Mouse (Mus musculus): ENCODE data around the gene Clstn3. TPM values are rescaled to one million over a fixed set of nuclear protein-coding genes. Genes with fewer than 3 reads are reported as not detected.
"Not testable (repeated sequence)": the region's sequence is repeated elsewhere in the genome, so short reads cannot be mapped to it uniquely, and the experiment has no call there.

Gene Clstn3
- polyA plus RNA-seq, 1 experiment from 2014 or later = 1.5 TPM

DNA sequence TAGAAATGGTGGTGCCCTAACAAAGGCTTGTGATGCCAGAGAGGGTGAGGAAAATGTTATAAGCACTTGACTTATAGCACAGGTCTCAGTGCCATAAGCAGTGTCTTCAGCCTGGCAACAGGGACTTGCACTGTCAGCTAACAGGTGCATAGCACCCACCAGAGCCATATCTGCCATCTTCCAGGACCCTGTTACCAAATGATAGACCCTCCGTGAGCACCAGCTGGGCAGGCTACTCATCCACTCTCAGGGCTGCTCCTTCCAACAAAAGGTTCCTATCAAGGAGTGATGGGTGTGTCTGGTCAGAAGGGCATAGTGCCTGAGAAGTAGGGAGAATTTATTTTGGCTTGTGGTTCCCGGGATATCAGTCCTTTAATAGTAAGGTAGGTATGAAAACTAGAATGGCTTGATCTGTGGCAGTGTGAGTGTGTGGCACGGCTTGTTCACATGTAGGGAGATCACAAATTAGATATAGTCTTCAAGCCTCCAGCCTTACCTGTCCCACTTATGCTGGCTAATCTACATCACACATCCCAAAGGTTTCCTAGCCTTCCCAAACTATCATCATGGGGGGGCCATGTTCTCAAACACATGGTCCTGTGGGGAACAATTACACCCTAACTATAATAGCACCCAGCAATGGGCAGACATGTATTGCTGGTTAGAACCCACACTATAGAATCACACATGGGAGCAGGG lies 14.4 kb upstream of the Clstn3 start:
- H3K4me3 ChIP-seq = no peak overlapping the region
- no peak overlapping the region for H3K4me2 ChIP-seq
- no peak overlapping the region for H3K27ac ChIP-seq (ENCODE audit: poor library complexity, severe bottlenecking)
- H3K36me3 ChIP-seq = no peaks in the 10 kb centered on the region
- H3K4me1 ChIP-seq (replicated peaks) = peaks cover 12% of the 10 kb centered on the region
- no peak for ATAC-seq (ENCODE audit: insufficient number of reproducible peaks, low FRiP score)
- whole genome bisulfite sequencing = 88% methylated on average over 3 of the region's 3 CpGs
- H3K27me3 ChIP-seq (replicated peaks) = no peaks in the 10 kb centered on the region
- no peaks in the 10 kb centered on the region for H3K9me3 ChIP-seq (replicated peaks)
- no peak overlapping the region for H3K9ac ChIP-seq

DNA sequence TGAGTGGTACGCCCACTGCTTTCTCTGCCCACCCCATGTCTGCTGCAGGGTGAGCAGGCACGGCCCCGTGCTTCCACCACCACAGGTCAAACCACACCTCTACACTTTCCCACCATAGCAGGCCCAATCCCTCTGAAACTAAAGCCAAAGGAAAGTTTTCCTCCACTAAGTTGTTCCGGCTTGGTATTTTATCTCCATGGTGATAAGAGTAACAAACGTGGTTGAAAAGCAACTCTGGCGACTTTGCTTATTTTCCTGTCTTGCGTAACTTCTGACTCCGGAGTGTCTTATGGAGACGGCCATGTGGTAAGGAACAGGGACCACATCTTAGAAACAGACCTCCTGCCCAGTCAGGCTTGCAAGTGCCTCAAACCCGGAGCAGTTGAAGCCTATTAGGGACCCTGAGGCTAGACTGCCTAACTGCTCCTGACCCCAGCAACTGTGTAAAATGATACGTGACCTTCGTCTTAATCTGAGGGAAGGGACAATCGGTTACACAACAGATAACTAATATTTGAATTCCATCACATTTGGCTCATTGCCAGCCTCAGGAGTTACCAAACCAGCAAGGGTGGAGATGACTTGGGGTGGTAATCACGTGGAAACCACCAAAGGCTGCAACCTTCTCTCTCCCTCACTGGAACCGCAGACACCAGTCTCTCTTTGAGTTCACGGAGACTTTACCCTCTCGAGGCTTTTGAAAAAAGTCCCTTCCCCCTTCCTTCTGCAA lies 13.5 kb upstream of the Clstn3 start:
- no peaks in the 10 kb centered on the region for H3K27me3 ChIP-seq (replicated peaks)
- no peaks in the 10 kb centered on the region for H3K36me3 ChIP-seq
- WGBS = 34% methylated on average over 17 of the region's 17 CpGs
- H3K4me3 ChIP-seq = no peak overlapping the region
- no peak overlapping the region for H3K9ac ChIP-seq
- peak; percentile 43; the same call in 1 of the 2 replicates for ATAC-seq (ENCODE audit: insufficient number of reproducible peaks, low FRiP score)
- H3K4me1 ChIP-seq (replicated peaks) = peaks cover 12% of the 10 kb centered on the region
- no peak overlapping the region for H3K27ac ChIP-seq (ENCODE audit: poor library complexity, severe bottlenecking)
- H3K9me3 ChIP-seq (replicated peaks) = no peaks in the 10 kb centered on the region
- H3K4me2 ChIP-seq = peak overlapping the region; percentile 24; the same call in 1 of the 2 replicates

DNA sequence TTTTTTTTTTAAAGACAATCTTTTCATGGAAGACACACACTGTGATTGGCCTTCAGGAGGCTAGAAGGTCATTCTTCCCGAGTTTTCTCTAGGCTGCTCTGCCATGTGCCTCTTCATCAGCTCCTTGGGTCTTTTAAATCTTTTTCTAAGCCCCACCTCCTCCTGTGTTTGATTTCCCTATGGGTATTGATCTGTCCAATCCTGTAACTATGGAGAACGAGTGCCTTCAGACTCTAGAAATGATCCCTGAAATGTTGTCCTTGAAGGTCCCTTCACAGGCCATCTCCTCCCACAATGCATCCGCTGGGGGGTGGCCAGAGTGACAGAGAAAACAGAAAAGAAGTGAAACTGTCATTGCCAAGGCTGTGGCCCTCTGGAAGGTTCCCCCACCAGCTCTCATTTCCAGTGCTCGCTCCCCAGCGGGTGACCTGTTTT lies 12.6 kb upstream of the Clstn3 start:
- H3K36me3 ChIP-seq = no peaks in the 10 kb centered on the region
- no peaks in the 10 kb centered on the region for H3K27me3 ChIP-seq (replicated peaks)
- no peak overlapping the region for H3K4me2 ChIP-seq
- H3K9ac ChIP-seq = no peak overlapping the region
- WGBS = 63% methylated on average over 5 of the region's 5 CpGs
- H3K4me3 ChIP-seq = no peak overlapping the region
- H3K9me3 ChIP-seq (replicated peaks) = no peaks in the 10 kb centered on the region
- no peak for ATAC-seq (ENCODE audit: insufficient number of reproducible peaks, low FRiP score)
- peaks cover 14% of the 10 kb centered on the region for H3K4me1 ChIP-seq (replicated peaks)
- no peak overlapping the region for H3K27ac ChIP-seq (ENCODE audit: poor library complexity, severe bottlenecking)

DNA sequence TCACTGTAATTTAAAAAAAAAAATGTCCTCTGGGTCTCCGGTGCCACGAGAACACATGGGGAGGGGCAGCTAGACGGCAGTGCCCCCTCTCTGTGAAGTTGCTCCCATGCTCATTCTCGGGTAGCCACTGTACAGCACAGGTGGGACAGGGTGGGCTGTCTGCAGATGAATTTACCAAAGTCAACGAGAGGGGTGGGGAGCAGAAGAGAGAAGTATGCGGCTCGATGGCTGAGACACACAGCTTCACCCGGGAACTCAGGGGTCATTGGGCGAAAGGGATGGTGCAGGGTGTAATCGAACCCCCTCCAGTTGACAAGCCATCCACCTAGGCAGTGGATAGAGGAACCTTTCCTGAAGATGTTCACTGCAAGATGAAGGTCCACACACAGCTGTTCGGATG lies 12.2 kb upstream of the Clstn3 start:
- H3K4me2 ChIP-seq = no peak overlapping the region
- H3K9me3 ChIP-seq (replicated peaks) = no peaks in the 10 kb centered on the region
- ATAC-seq (ENCODE audit: insufficient number of reproducible peaks, low FRiP score) = no peak
- peaks cover 15% of the 10 kb centered on the region for H3K4me1 ChIP-seq (replicated peaks)
- no peaks in the 10 kb centered on the region for H3K27me3 ChIP-seq (replicated peaks)
- H3K27ac ChIP-seq (ENCODE audit: poor library complexity, severe bottlenecking) = no peak overlapping the region
- H3K9ac ChIP-seq = no peak overlapping the region
- WGBS = 78% methylated on average over 11 of the region's 11 CpGs
- no peak overlapping the region for H3K4me3 ChIP-seq
- H3K36me3 ChIP-seq = no peaks in the 10 kb centered on the region

DNA sequence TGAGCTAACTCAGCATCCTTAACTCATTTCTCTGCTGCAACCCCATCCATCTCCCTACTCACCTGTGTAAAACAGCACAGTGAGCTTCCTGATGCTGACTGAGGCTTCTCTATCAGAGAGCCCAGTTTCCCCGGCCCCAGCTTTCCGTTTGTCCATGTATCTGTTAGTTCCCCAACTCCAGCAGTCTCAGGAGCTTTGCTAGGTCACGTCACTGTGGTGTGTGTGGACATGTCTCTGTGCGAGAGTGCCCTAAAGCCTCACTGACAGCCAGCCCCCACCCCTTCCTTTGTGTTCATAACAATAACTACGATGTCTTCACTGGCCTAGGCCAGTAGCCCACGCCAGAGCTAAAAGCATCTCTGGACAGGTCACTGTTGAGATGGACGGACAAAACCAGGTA lies 11.6 kb upstream of the Clstn3 start:
- Histone ChIP-seq H3K4me2 (no peak overlapping the region), H3K9me3 (replicated peaks) (no peaks in the 10 kb centered on the region), H3K4me3 (no peak overlapping the region), H3K4me1 (replicated peaks) (peaks cover 15% of the 10 kb centered on the region), H3K9ac (no peak overlapping the region), H3K27me3 (replicated peaks) (no peaks in the 10 kb centered on the region), H3K36me3 (no peaks in the 10 kb centered on the region), H3K27ac (ENCODE audit: poor library complexity, severe bottlenecking) (no peak overlapping the region)
- 78% methylated on average over 7 of the region's 7 CpGs for WGBS
- no peak for ATAC-seq (ENCODE audit: insufficient number of reproducible peaks, low FRiP score)

DNA sequence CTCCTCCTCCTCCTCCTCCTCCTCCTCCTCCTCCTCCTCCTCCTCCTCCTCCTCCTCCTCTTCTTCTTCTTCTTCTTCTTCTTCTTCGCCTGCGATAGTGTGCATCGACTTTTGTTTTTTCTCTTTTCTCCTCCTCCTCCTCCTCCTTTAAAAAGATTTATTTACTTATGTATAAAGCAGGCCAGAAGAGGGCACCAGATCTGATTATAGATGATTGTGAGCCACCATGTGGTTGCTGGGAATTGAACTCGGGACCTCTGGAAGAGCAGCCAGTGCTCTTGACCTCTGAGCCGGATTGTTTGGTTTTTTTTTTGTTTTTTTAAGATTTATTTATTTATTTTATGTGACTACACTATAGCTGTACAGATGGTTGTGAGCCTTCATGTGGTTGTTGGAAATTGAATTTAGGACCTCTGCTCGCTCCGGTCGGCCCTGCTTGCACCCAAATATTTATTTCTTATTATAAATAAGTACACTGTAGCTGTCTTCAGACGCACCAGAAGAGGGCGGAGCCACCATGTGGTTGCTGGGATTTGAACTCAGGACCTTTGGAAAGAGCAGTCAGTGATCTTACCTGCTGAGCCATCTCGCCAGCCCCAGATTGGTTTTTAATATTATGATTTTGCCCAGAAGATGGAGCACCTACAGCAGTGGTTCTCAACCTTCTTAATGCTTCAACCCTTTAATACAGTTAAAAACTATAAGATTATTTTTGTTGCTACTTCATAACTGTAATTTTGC lies 10.9 kb upstream of the Clstn3 start:
- H3K27ac ChIP-seq (ENCODE audit: poor library complexity, severe bottlenecking); H3K4me2 ChIP-seq; H3K36me3 ChIP-seq; ATAC-seq (ENCODE audit: insufficient number of reproducible peaks, low FRiP score); H3K4me3 ChIP-seq; H3K27me3 ChIP-seq (replicated peaks); H3K9ac ChIP-seq; H3K9me3 ChIP-seq (replicated peaks): not testable (repeated sequence)
- peaks cover 15% of the 10 kb centered on the region for H3K4me1 ChIP-seq (replicated peaks)
- 87% methylated on average over 8 of the region's 11 CpGs for WGBS

DNA sequence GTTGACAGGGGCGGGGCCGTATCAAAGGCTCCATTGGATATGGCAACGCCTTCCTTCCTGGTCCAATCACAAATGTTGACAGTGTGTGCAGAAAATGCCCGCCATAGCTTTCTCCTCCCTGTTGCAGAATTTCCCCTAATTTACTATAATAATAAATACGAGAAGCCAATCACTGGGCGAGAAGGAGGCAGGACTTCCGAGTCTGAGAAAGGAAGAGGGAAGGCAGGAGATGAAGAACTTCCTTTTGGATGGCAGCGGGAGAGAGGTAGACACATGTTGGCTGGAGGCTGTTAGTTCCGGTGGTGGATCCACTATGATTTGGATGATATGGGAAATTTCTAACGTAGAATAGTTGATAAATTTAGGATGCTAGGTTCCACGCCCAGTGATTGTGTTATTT lies 10.0 kb upstream of the Clstn3 start:
- Histone ChIP-seq H3K4me1 (replicated peaks) (peaks cover 15% of the 10 kb centered on the region), H3K4me3 (no peak overlapping the region), H3K36me3 (no peaks in the 10 kb centered on the region), H3K27me3 (replicated peaks) (0 out of 2 replicates have a peak, but pooled peaks cover 7% of the 10 kb centered on the region), H3K27ac (ENCODE audit: poor library complexity, severe bottlenecking) (no peak overlapping the region), H3K9ac (no peak overlapping the region), H3K4me2 (no peak overlapping the region), H3K9me3 (replicated peaks) (no peaks in the 10 kb centered on the region)
- WGBS = 78% methylated on average over 11 of the region's 11 CpGs
- no peak for ATAC-seq (ENCODE audit: insufficient number of reproducible peaks, low FRiP score)

DNA sequence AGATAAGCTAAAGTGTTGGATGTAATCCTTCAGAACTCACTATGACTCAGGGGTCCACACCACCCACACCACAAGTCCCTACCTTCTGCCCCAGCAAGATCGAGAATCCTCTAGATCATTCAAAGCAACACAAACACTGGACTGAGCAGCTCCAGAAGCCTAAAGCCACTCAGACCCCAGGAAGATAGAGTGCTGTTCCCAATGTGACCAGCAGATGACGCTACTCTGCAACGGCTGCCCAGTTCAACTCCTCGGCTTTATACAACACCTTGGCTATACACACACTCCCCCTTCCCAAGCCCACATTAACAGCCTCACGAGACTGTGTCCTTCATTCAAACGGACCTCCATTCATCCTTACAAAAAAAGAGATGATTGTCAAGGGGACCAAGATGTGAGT lies 8.2 kb upstream of the Clstn3 start:
- H3K9me3 ChIP-seq (replicated peaks) = no peaks in the 10 kb centered on the region
- 34% methylated on average over 6 of the region's 6 CpGs for WGBS

DNA sequence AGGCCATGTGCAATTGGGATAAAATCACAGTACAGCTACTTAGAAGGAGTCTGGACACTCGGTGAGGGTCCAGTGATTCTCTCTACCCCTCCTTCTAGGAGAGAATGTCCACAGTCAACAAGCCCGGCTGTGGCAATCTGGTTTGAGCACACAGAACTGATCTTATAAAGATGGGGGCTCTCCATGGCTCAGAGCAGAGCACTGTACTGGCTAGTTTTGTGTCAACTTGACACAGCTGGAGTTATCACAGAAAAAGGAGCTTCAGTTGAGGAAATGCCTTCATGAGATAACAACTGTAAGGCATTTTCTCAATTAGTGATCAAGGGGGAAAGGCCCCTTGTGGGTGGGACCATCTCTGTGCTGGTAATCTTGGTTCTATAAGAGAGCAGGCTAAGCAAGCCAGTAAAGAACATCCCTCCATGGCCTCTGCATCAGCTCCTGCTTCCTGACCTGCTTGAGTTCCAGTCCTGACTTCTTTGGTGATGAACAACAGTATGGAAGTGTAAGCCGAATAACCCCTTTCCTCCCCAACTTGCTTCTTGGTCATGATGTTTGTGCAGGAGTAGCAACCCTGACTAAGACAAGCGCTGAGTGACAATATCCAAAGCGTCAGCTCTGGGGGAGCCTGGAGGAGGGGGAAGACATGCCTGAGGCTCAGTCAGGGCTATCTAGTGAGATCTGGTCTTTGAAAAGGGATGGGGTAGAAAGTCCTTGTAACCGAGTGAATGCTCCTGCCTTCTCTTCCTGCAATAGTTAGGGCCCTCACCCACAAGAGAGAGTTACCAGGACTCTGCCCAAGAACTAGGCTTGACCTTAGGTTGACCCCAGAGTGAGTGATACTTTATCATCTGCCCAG lies 7.4 kb upstream of the Clstn3 start:
- H3K9ac ChIP-seq; H3K27ac ChIP-seq (ENCODE audit: poor library complexity, severe bottlenecking); H3K4me1 ChIP-seq (replicated peaks); H3K4me2 ChIP-seq; H3K36me3 ChIP-seq; H3K9me3 ChIP-seq (replicated peaks); H3K4me3 ChIP-seq; H3K27me3 ChIP-seq (replicated peaks); ATAC-seq (ENCODE audit: insufficient number of reproducible peaks, low FRiP score): not testable (repeated sequence)
- 58% methylated on average over 6 of the region's 6 CpGs for WGBS

More for the DNA sequence above, 8.2 kb upstream of the Clstn3 start:
- Histone ChIP-seq H3K27me3 (replicated peaks) (0 out of 2 replicates have a peak, but pooled peaks cover 8% of the 10 kb centered on the region), H3K4me1 (replicated peaks) (peaks cover 9% of the 10 kb centered on the region), H3K4me2 (no peak overlapping the region), H3K9ac (no peak overlapping the region), H3K4me3 (no peak overlapping the region), H3K27ac (ENCODE audit: poor library complexity, severe bottlenecking) (no peak overlapping the region), H3K36me3 (no peaks in the 10 kb centered on the region)
- ATAC-seq (ENCODE audit: insufficient number of reproducible peaks, low FRiP score) = no peak

DNA sequence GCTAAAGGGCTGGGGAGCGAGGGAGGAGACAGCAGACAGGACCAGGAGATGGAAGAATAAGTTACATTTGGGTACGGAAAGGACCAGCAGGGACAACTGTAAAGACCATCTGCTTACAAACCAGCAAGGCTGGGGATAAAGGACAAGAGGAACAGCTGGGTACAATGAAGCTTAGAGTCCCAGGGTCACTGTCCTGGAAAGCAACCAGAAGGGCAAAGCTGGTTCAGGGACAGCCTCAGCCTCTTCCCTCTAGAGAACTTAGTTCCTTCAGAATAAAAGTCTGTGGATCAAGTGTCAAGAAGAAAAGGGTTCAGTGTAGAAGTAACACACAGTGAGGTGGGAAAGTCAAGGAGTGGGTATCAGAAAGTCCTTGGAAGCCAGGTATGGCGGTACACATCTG lies 6.5 kb upstream of the Clstn3 start:
- WGBS = 91% methylated on average over 3 of the region's 3 CpGs
- no peak overlapping the region for H3K27ac ChIP-seq (ENCODE audit: poor library complexity, severe bottlenecking)
- no peaks in the 10 kb centered on the region for H3K9me3 ChIP-seq (replicated peaks)
- no peak for ATAC-seq (ENCODE audit: insufficient number of reproducible peaks, low FRiP score)
- no peak overlapping the region for H3K4me3 ChIP-seq
- peaks cover 13% of the 10 kb centered on the region; the same call in 1 of the 2 replicates for H3K27me3 ChIP-seq (replicated peaks)
- no peak overlapping the region for H3K4me2 ChIP-seq
- no peak overlapping the region for H3K9ac ChIP-seq
- 0 out of 2 replicates have a peak, but pooled peaks cover 3% of the 10 kb centered on the region for H3K4me1 ChIP-seq (replicated peaks)
- no peaks in the 10 kb centered on the region for H3K36me3 ChIP-seq
